Mouse (Mus musculus) cerebellum, adult (tissue): ENCODE measurements around the gene Mpped2.
A peak's percentile ranks its signal among the peaks of the same experiment; 100 is the strongest.

ENCODE experiments used
- ATAC-seq: cut with Nextera tagmentation; 2 replicates; pipeline ENCODE4 v1.9.2; 2017; ENCODE audit warnings: mild to moderate bottlenecking, moderate library complexity, mixed read lengths; ENCODE audit not compliant: insufficient number of reproducible peaks, low FRiP score, low TSS enrichment

Mpped2 gene

DNA sequence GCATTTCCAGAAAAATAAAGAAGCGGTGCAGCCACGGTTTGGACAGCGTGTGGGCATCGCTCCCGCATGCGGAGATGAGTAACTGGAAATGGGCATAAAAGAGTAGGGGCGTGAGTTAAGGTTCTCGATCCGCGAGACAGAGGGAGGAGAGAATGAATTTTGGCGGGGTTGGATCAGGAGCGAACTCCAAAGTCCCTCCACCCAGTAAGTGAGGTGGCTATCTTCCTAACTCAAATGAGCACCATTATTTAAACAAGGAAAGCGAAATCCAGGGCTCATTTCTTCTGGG, 2.6 kb downstream of the Mpped2 start:
- no peak for ATAC-seq

DNA sequence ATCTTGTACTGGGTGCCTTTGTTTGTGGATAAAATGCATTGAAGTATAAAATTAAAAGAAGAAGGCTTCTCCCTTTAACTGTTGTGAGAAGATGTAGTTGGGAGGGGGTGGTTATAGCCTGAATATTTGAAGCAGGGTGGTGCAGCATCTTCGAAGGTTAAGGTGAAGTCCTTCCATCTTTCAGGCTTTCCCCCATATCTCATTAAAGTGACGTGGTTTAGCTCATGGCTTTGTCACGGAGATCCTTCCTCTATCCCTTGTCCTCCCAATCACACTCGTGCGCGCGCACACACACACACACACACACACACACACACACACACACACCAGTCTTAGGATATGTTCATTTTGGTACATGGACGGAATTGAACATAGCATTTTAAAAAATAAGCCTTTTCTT, 3.3 kb downstream of the Mpped2 start:
- no peak for ATAC-seq

DNA sequence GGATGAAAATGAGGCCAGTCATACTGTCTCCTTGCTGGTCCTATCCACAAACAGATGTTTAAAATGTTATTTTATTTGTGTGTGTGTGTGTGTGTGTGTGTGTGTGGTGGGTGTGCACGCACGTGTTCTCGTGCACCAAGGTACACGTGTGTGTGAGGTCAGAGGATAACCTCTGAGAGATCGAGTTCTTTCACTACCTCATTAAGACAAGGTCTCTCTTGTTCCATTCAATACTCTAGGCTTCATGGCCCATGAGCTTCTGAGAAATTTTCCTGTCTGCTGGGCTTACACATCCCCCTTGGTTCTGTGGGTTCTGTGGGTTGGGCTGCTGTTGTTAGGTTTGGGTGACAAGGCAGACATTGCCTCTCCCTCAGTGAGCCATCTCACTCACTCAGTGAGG, 12.6 kb downstream of the Mpped2 start:
- no peak for ATAC-seq

DNA sequence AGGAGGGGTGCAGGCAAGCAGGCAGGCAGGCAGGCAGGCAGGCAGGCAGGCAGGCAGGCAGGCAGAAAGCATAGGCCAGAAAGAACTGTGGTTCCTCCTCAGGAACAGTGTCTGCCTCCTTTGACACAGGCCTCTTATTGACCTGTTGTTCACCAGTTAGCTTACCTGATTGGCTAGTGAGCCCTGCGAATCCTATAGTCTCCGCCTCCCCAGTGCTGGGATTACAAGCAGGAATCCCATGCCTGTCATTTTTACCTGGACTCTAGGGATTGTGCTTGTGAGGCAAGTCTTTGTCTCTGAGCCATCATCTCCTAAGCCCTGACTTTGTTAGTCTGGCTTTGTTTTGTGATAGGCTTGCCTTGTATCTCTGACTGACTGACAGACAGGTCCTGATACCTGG, 14.1 kb downstream of the Mpped2 start:
- ATAC-seq = no peak

DNA sequence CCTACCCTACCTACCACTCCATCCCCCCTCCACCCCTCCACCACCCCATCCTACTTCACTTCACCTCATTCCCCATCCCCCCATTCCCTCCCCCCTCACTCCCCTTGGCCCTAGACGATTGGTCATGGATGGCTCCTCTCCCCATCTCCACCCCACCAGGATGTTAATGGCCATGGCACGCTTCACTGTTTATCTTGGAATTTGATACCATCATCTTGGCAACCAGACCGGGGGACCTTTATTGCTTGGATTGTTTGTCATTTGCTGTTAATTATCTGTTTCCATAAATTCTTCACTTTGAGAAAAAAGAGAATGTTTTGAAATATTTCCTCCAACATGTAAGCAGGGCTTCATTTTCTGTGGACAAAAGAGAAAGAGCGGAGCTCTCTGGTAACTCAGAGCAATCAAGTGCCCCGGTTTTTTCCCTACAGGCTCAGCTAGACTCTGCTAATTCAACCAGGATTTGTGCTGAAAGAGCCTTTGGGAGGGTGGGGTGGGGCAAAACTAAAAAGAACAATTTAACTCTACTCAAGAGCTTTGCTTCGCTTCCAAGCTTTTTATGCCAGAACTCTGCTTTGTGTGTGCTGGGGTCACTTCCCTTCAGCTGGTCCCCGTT, 17.9 kb downstream of the Mpped2 start:
- ATAC-seq = no peak

DNA sequence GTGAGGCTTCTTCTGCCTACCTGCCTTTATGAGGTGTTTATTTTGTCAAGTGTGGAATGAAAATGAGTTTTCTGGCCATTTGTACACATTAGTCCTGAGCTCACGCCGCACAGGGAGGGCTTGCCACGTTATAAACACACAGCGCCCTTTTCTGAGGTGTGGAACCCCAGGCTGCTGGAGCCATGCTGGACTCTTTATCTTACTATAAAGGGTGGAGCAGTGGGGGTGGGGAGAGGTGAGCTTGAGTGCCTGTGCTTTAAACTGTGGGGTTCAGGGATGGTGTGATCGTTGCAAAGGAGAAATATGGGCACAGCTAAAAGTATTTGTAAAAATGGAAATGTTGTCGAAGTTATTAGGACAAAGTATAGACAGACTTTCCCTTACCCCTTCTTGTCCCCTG, 18.4 kb downstream of the Mpped2 start:
- no peak for ATAC-seq

DNA sequence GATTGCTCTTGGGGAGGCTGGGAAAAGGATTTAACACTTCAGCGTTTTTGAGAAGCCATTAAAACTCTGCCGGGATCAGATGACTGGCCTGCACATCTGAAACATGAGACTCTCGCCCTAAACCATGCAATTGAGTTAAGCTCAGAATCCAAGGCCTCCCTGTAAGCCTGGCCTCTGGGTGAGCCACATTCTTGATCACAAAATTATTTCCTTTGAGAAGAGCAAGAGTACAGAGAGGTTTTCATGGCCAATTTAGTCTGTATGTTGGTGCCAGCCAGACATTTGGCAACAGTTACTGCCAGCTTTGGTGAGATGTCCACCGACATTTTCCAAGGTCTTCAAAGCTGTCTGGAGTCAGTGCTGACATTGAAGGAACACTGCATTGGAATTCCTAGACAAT, 20.1 kb downstream of the Mpped2 start:
- no peak for ATAC-seq

DNA sequence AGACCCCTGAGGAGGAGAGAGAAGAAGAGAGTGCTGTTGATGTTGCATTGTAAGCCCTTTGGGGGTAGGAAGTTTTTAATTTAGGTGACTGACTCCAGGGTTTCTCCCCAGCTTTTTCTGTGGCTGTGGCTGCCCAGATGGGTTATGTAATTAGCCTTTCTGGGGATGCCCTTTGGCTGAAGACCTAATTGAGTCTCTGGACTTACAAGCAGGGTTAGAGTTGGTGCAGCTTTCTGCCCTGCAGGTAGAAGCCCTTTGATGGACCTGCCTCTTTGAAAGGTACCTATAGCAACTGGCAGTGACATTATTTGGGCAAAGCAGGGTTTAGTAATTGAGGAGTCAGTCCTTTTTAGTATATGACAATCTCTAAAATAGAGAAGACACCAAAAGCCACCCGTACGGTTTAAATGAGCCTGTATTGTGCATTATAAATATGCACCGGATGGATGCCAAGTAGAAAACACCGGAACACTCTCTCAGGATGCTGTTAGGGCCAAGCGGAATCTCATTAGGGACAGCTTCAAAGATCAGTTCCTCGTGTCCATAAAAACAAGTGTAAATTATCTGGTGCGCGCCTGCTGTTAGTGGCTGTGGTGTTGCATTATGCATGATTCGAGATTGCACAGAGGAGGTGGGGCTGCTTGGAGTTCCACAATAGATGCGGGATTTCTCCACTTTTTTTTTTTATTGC, 22.8 kb downstream of the Mpped2 start:
- no peak; the same call in 1 of the 2 replicates for ATAC-seq

DNA sequence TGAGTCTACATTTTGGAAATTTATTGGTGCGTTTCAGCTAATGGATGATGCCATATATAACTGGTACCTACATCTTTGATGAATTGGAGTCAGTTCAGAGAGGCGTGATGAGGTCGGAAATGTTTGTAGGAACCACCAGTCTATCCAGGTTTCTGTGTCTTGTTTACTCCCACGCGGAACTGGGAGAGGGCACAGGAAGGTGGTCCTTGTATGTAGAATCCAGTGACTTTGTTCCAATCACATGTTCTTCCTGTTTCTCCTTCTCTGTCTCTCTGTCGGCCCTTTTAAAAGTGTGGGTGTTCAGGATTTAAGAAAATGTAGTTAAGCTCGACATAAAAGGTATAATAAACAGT, 23.3 kb downstream of the Mpped2 start:
- no peak for ATAC-seq

DNA sequence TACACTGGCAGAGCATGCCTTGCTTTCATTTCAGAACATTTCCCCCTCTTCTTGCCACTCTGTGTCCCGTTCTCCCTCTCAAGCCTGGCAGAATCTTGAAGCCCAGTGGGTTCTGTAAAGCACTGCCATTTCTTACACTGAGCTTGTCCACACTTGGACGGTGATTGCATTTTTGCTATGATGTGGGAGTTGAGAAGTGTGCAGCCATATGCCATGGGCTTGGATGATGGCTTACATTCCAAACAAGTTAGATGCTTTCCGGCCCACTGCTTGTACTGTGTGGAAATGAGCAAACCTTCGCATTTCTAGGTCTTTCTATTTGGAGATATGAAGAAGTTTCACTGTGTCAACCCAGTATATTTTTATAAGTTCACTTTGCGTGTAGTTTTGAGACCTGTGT, 25.8 kb downstream of the Mpped2 start:
- ATAC-seq = no peak

DNA sequence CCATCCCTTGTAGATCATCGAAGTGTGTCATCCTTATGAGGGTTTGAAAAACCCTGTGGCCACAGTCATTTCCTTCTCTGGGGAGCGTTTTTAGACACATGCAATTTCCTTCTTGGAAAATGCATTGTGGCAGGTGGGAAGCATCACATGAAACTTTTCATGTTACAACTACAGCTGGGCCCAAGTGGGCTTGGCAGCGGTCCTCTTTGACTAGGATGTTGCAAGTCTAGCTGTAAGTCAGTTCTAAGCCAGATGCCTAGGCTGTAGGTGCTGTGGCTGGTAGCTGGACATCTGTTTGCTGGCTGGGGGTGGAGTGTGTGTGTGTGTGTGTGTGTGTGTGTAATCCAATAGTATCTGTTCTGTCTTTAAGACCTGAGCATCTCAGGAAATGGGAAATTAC, 26.4 kb downstream of the Mpped2 start:
- no peak for ATAC-seq

DNA sequence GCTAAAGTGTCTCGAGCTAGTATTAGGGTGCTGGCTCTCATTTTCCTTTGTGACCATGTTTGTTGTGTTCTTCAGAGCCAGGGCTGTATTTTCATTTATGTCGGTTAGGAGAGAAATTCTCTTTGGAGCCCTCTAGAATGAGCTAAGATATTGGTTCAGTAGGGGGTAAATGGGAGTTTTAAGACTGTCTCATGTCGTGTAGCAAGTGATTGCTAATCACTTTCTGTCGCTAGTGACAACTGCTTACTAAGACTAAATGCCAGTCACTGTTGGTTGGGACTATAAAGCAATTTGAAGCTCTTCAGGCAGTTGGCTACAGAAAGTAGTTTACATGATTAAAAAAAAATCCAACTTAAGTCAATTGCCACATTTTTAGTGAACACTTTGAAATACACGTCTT, 27.6 kb downstream of the Mpped2 start:
- no peak for ATAC-seq

DNA sequence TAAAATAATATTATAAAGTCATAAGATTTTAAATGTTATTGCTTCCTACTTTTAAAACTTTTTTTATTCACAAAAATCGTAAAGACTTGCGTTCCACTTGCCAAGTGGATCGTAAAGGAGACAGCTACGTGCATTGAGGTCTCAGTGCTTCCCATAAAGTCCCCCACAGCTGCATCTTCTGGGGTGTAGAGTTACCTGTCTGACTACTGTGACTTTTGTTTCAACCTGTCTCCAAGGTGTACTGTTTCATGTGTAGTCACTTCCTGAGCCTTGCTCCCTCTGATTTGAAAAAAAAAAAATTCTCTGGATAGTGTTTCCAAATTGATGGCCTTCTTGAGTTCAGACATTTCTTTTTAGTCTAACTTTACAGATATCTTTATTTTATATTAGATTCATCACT, 29.0 kb downstream of the Mpped2 start:
- ATAC-seq = no peak

DNA sequence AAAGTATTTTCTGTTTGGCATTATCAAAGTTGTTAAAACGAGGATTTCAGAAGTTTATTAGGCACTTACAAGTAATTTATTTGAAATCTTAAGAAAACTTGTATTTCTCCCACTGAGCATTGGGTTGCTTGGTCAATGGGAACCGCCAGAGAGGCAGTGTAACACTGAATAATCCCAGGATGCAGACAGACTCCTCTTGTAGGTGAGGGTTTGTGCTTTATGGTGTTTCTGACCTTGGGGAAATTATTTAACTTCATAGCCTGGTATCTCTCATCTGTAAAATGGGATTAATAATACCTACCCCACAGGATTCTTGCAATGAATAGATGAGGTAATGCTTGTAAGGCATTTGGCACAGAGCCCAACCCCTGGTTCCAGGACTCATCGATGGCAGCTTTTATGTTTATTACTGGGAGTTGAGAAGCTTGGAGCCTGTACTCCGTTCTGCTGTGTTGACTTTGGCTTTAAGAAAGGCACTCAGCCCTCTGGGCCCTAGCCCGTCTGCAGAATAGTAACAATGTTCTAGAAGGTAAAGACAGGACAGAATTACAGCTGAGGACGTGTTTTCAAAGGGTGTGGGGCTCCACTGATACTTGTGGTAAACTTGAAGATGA, 37.0 kb downstream of the Mpped2 start:
- 0 out of 2 replicates have a peak, but pooled peaks have one; percentile 13 for ATAC-seq

DNA sequence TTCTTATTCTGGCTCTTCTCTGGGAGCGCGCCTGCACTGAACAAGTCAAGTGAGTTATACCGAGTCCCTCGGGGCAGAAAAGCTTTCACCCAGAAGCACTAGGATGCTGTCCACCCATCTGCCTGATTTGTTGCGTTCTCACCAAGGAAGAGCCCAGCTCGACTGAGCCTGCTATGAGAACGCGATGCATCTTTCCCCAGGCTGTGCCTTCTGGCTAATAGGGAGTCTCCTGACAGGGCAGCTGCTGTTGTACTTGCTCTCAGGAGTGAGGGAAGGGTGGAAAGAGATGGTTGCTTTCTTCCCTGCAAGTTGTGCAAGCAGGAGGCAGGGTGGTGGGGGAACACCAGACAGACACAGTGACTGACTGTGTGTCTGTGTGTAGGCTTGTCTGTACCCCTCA, 37.5 kb downstream of the Mpped2 start:
- 0 out of 2 replicates have a peak, but pooled peaks have one; percentile 26 for ATAC-seq

DNA sequence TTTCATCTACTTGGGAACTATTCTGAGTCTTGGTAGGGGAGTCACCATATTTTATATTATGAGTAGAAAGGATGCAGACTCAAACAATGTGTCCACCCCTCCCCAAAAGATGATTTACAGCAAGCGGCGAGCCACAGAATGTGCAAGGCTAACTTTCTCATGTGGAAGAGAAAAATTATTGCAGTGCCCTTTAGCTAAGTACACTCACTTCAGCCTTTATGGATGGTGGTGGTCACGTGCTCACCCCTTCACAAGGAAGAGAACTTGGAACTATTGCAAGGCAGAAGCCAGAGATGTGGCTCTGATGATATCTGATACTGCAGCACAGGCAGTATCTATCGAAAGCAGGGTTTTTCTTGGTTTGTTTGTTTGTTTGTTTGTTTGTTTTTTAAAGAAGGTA, 38.4 kb downstream of the Mpped2 start:
- no peak for ATAC-seq

DNA sequence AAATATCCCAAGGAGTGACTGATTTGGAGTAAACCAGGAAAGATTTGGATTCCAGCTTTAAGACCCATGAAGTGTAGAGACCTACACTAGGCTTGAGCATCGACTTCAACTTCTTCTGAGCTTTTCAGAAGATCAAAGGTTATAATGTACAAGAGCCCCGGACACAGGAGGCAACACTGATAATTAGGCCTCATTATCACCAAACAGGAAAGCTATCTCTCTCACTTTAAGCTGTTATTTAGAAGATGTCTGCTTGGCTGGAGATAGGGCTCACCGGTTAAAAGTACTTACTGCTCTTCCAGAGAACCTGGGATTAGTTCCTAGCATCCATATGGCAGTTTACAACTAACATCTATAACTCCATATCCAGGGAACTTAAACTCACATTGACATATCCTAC, 39.1 kb downstream of the Mpped2 start:
- no peak for ATAC-seq

DNA sequence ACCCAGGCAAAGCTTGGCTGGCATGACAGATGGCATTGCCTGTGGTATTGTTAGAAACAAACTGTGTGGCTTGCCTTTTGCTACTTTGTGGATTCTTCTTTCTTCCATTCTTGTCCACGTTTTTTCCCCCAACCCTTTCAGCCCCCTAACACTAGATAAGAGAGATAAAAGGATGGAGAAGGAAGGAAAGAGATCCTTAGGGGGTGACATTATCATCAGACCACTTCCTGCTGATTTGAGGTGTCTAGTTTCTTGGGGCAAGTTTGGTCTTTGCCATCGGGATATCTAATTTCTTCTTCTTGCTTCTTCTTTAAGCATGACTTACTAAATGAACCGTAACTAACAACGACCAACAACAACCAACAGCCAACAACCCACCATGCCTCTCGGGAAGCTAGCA, 40.3 kb downstream of the Mpped2 start:
- ATAC-seq = no peak

DNA sequence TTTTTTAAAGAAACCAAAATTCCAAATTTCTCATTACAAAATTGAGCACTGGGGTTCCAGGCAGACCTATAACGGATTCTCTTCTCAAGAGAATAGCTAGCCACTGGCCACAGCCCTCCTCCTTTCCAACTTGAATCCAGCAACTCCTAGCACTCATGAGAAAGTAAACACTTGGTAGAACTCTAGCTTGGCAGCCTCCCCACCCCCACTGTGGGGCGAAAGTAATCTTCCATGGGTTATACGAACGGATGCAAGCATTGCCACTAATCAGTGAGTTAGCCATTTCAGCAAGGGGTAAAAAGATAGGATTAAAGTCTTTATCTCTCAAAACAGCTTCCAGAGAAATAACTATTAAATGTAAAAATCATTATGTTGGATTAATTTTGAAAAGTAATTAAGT, 40.9 kb downstream of the Mpped2 start:
- ATAC-seq = no peak

DNA sequence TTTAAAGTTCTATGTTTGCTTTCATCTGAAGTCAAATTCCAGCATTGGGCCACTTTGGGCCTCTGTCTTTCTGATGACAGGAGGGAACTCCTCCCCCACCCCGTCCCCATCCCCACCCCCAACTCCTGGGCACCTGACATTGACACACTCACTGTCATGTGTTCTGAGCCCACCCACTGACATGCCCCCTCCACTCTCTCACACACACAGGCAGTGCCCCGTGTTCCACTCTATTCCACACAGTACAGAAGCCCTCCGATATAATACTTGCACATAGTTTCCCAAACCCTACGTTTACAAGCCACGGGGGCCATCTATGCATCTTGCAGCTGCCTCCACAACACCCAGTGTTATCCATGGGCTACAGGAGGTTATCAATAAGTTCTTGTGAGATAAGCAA, 42.1 kb downstream of the Mpped2 start:
- no peak for ATAC-seq

DNA sequence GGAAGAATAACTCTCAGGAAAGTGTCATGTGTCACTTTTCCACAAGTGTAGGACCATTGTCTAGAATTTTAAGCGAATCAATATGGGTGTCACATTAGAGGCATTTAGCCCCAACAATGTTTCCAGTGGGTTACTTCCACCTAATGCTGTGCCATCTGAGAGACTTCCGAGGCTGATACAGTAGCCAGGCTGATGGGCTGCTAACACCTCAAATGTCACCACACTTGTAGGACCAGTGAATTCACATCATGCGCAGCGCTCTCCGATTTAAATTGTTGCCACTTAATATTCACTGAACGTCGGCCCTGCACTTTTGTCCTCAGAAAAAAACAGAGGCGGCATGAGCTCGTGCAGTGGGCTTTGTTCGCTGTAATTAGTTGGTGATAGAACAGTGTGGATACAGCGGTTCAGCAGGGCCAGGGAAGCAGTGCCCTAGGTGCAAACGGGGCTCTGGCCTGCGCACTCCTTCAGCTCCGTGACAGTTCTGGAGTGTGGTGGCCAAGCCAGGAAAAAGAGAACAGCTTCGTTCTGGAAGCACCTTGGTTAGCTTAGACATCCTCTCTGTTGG, 42.8 kb downstream of the Mpped2 start:
- no peak for ATAC-seq

DNA sequence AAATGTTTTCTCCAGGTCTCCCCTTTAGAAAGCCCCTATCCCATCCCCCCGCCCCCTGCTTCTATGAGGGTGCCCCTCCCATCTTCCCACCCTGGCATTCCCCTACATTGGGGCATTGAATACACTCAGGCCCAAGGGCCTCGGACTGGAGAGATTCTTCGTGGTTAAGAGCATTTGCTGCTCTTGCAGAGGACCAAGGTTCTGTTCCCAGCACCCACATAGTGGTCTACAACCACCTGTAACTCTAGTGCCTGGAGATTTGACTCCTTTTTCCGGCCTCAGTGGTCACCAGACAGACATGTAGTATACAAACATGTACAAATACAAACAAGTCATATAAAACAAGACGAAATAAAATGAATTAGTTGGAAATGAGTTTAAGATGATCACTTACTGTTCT, 45.9 kb downstream of the Mpped2 start:
- ATAC-seq = no peak
